In genomic region chr6:29119990-29120389, GRCm38 (mm10) we compare ENCODE assay signal across 29 mouse cellular contexts. TPM values are rescaled to one million over a fixed set of nuclear protein-coding genes. Genes with fewer than 3 reads are reported as not detected.
"Had no signal": no experiment of that assay in that cellular context is flagged by ENCODE, and none has a peak within 500 bp of the region (broad histone marks: within the 10 kb centered on the region; RNA-seq: fewer than 3 reads in every experiment).

No protein-coding gene starts in this region.

- H3K36me3 ChIP-seq: stomach, embryonic 15.5 days had no signal

- H3K9me3 ChIP-seq: kidney, embryonic 15.5 days; limb, embryonic 12.5 days; limb, embryonic 15.5 days; liver, embryonic 15.5 days; neural tube, embryonic 12.5 days; neural tube, embryonic 15.5 days; stomach, embryonic 15.5 days had no signal

- H3K27me3 ChIP-seq: kidney, embryonic 15.5 days; limb, embryonic 12.5 days; limb, embryonic 15.5 days; liver, embryonic 15.5 days; neural tube, embryonic 12.5 days; neural tube, embryonic 15.5 days; stomach, embryonic 15.5 days had no signal

- H3K27ac ChIP-seq: kidney, embryonic 15.5 days; layer of hippocampus, adult 2 months; limb, embryonic 12.5 days; limb, embryonic 15.5 days; liver, embryonic 15.5 days; neural tube, embryonic 12.5 days; neural tube, embryonic 15.5 days; stomach, embryonic 15.5 days had no signal

- H3K4me2 ChIP-seq: kidney, embryonic 15.5 days; limb, embryonic 12.5 days; limb, embryonic 15.5 days; liver, embryonic 11.5 days; liver, embryonic 15.5 days; midbrain, embryonic 11.5 days; neural tube, embryonic 12.5 days; neural tube, embryonic 15.5 days; stomach, embryonic 15.5 days had no signal

- H3K4me1 ChIP-seq: kidney, embryonic 15.5 days; limb, embryonic 12.5 days; liver, embryonic 15.5 days; neural tube, embryonic 12.5 days; stomach, embryonic 15.5 days had no signal

- H3K9ac ChIP-seq: kidney, embryonic 15.5 days; limb, embryonic 12.5 days; limb, embryonic 15.5 days; liver, embryonic 15.5 days; neural tube, embryonic 12.5 days; neural tube, embryonic 15.5 days; stomach, embryonic 15.5 days had no signal

- DNase-seq: kidney, adult 8-10 months; kidney, postnatal 10 days; kidney, postnatal 4 days; layer of hippocampus, adult 9-11 months; left cerebral cortex, postnatal 4 days; lung, adult 2 months; lung, postnatal 14 days; lung, postnatal 4 days; midbrain, embryonic 14.5 days; right cerebral cortex, adult 18-20 months; right cerebral cortex, postnatal 14 days; spleen, adult 18-20 months; thymus, postnatal 25 days had no signal

- H3K4me3 ChIP-seq: kidney, embryonic 15.5 days; layer of hippocampus, adult 2 months; limb, embryonic 12.5 days; limb, embryonic 15.5 days; liver, embryonic 15.5 days; neural tube, embryonic 12.5 days; neural tube, embryonic 15.5 days; stomach, embryonic 15.5 days had no signal

RNA-seq across cellular contexts. Expression of gene Prrt4, which starts 59.4 kb away (rescaled TPM):
- total RNA-seq: megakaryocyte progenitor cell, adult 5-6 weeks; megakaryocyte-erythroid progenitor cell, adult 5-6 weeks had no signal

RNA-seq across cellular contexts. Expression of gene Lep, which starts 60.0 kb away (rescaled TPM):
- total RNA-seq: layer of hippocampus, adult 2 months; layer of hippocampus, postnatal 25 days; left cerebral cortex, adult 18-20 months; left cerebral cortex, postnatal 10 days; left cerebral cortex, postnatal 4 days; megakaryocyte progenitor cell, adult 5-6 weeks; megakaryocyte-erythroid progenitor cell, adult 5-6 weeks had no signal
- polyA plus RNA-seq: kidney, embryonic 15.5 days; limb, embryonic 12.5 days; limb, embryonic 15.5 days; liver, embryonic 11.5 days; liver, embryonic 15.5 days; lung, embryonic 16.5 days; midbrain, embryonic 11.5 days; midbrain, embryonic 14.5 days; neural tube, embryonic 12.5 days; neural tube, embryonic 15.5 days; stomach, embryonic 15.5 days had no signal
